Comparison of ENCODE assay signal across 8 mouse cellular contexts in the genomic region with DNA sequence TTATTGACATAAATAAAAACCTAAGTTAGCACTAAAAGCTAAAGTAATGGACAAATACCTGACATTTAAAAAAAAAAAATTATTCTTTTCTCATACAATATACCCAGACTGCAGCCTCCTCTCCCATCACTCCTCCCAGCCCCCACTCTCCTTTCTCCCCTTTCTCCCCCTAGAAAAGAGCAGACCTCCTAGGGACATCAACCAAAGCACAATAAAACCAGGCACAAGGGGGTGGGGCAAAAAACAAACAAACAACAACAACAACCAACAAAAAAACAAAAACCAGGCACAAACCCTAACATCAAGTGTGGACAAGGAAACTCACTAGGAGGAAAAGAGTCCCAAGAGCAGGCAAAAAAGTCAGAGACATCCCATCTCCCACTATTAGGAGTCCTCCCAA. TPM values are rescaled to one million over a fixed set of nuclear protein-coding genes. Genes with fewer than 3 reads are reported as not detected.
DNase-seq lines count a peak whose midpoint lies in the region; ATAC-seq lines count a peak whose summit lies in the region.

No protein-coding gene starts in this region.

- H3K9me3 ChIP-seq in heart, embryonic 11.5 days (replicated peaks; ENCODE audit: control insufficient read depth, low read length), result no peaks in the 10 kb centered on the region
- H3K9me3 ChIP-seq in hindbrain, embryonic 11.5 days (ENCODE audit: control insufficient read depth, low read length), result no peaks in the 10 kb centered on the region
- no peaks in the 10 kb centered on the region for H3K9me3 ChIP-seq in midbrain, embryonic 13.5 days

- no peak overlapping the region for H3K9ac ChIP-seq in heart, embryonic 11.5 days (ENCODE audit: low read depth, low read length)
- no peak overlapping the region for H3K9ac ChIP-seq in hindbrain, embryonic 11.5 days (ENCODE audit: low read depth, low read length)
- no peak overlapping the region for H3K9ac ChIP-seq in midbrain, embryonic 13.5 days (replicated peaks)

- no peak for DNase-seq in heart, postnatal 14 days
- DNase-seq in cerebellum, adult 18-20 months, result peak; percentile 30 to 37
- DNase-seq in hindbrain, embryonic 11.5 days (ENCODE audit: low spot score), result no peak
- no peak for DNase-seq in retina, postnatal 1 day
- no peak for DNase-seq in layer of hippocampus, postnatal 36 days
- no peak for DNase-seq in frontal cortex, postnatal 25 days (ENCODE audit: low spot score in 2 of 2)

- peaks cover 7% of the 10 kb centered on the region; the same call in 1 of the 2 replicates for H3K36me3 ChIP-seq in heart, embryonic 11.5 days (ENCODE audit: control insufficient read depth, insufficient read depth, low read length)
- no peaks in the 10 kb centered on the region for H3K36me3 ChIP-seq in hindbrain, embryonic 11.5 days (ENCODE audit: control insufficient read depth, insufficient read depth, low read length)
- peaks cover 18% of the 10 kb centered on the region for H3K36me3 ChIP-seq in midbrain, embryonic 13.5 days

- no peak overlapping the region for H3K27ac ChIP-seq in heart, embryonic 11.5 days (ENCODE audit: low read depth, low read length)
- no peak overlapping the region for H3K27ac ChIP-seq in hindbrain, embryonic 11.5 days (ENCODE audit: low read depth, low read length)
- H3K27ac ChIP-seq in midbrain, embryonic 13.5 days, result no peak overlapping the region

- no peaks in the 10 kb centered on the region for H3K27me3 ChIP-seq in heart, embryonic 11.5 days (ENCODE audit: control insufficient read depth, insufficient read depth, low read length)
- H3K27me3 ChIP-seq in hindbrain, embryonic 11.5 days (ENCODE audit: control insufficient read depth, insufficient read depth, low read length), result no peaks in the 10 kb centered on the region
- H3K27me3 ChIP-seq in midbrain, embryonic 13.5 days, result no peaks in the 10 kb centered on the region

- no peaks in the 10 kb centered on the region for H3K4me1 ChIP-seq in heart, embryonic 11.5 days (ENCODE audit: control insufficient read depth, insufficient read depth, low read length)
- H3K4me1 ChIP-seq in hindbrain, embryonic 11.5 days (replicated peaks; ENCODE audit: control insufficient read depth, insufficient read depth, low read length), result no peaks in the 10 kb centered on the region
- H3K4me1 ChIP-seq in midbrain, embryonic 13.5 days (replicated peaks), result peaks cover 10% of the 10 kb centered on the region

- intact Hi-C loops in heart, postnatal 14 days (cut with DNase I), result loop anchor here (2.0 to 5.0 kb wide), 3 partner anchors 73 to 259 kb away; partner anchors contain the start of genes Smpd1 and Trim3

- H3K4me3 ChIP-seq in heart, embryonic 11.5 days (ENCODE audit: low read depth, low read length), result no peak overlapping the region
- H3K4me3 ChIP-seq in hindbrain, embryonic 11.5 days (ENCODE audit: low read depth, low read length), result no peak overlapping the region
- no peak overlapping the region for H3K4me3 ChIP-seq in midbrain, embryonic 13.5 days (replicated peaks)

- H3K4me2 ChIP-seq in heart, embryonic 11.5 days, result peak overlapping the region; percentile 36
- H3K4me2 ChIP-seq in hindbrain, embryonic 11.5 days (replicated peaks; ENCODE audit: low read depth, low read length), result no peak overlapping the region
- H3K4me2 ChIP-seq in midbrain, embryonic 13.5 days (replicated peaks), result peak overlapping the region; percentile 28; the same call in 1 of the 2 replicates

- no peak for ATAC-seq in heart, embryonic 11.5 days (replicated peaks; ENCODE audit: insufficient number of reproducible peaks, low FRiP score, low TSS enrichment)
- ATAC-seq in hindbrain, embryonic 11.5 days (ENCODE audit: low FRiP score), result peak; percentile 33
- ATAC-seq in midbrain, embryonic 13.5 days, result peak; percentile 34

RNA-seq across cellular contexts. Expression of gene Mrpl17, which starts 0.6 kb away (rescaled TPM):
- 266 and 273 TPM in 2 replicates for polyA plus RNA-seq in heart, embryonic 11.5 days (2014; fragmentation: Nextera tagmentation; extraction: Ambion mirVana)
- 10 to 100 TPM; 96.0 to 96.7 TPM for total RNA-seq in heart, postnatal 14 days (2021)
- polyA plus RNA-seq in hindbrain, embryonic 11.5 days (2014; fragmentation: Nextera tagmentation; extraction: Ambion mirVana), result 274 and 290 TPM in 2 replicates
- 201 and 217 TPM in 2 replicates for polyA plus RNA-seq in midbrain, embryonic 13.5 days (2015; fragmentation: Nextera tagmentation; extraction: Ambion mirVana)
- 100 to 1,000 TPM; 107 to 108 TPM for total RNA-seq in layer of hippocampus, postnatal 36 days (2021)

RNA-seq across cellular contexts. Expression of gene Dchs1, which starts 24.1 kb away (rescaled TPM):
- polyA plus RNA-seq in heart, embryonic 11.5 days (2014; fragmentation: Nextera tagmentation; extraction: Ambion mirVana), result 7.6 TPM in 2 replicates
- 10 to 100 TPM; 18.0 to 21.1 TPM for total RNA-seq in heart, postnatal 14 days (2021)
- polyA plus RNA-seq in hindbrain, embryonic 11.5 days (2014; fragmentation: Nextera tagmentation; extraction: Ambion mirVana), result 15.0 and 17.7 TPM in 2 replicates
- 16.8 and 20.5 TPM in 2 replicates for polyA plus RNA-seq in midbrain, embryonic 13.5 days (2015; fragmentation: Nextera tagmentation; extraction: Ambion mirVana)
- total RNA-seq in layer of hippocampus, postnatal 36 days (2021), result 10 to 100 TPM; 13.9 to 15.6 TPM

RNA-seq across cellular contexts. Expression of gene Tpp1, which starts 59.5 kb away (rescaled TPM):
- 85.8 and 95.7 TPM in 2 replicates for polyA plus RNA-seq in heart, embryonic 11.5 days (2014; fragmentation: Nextera tagmentation; extraction: Ambion mirVana)
- 10 to 100 TPM; 41.6 to 42.5 TPM for total RNA-seq in heart, postnatal 14 days (2021)
- polyA plus RNA-seq in hindbrain, embryonic 11.5 days (2014; fragmentation: Nextera tagmentation; extraction: Ambion mirVana), result 43.3 and 51.5 TPM in 2 replicates
- 35.6 and 41.1 TPM in 2 replicates for polyA plus RNA-seq in midbrain, embryonic 13.5 days (2015; fragmentation: Nextera tagmentation; extraction: Ambion mirVana)
- 10 to 100 TPM; 59.7 to 67.7 TPM for total RNA-seq in layer of hippocampus, postnatal 36 days (2021)

Comparison
In these comparisons a context has a peak if more than half of its experiments do, and no peak if none do; other contexts are left out.
1. DNase-seq: peak in cerebellum, adult 18-20 months (2 of 2); none in heart, postnatal 14 days (0 of 2), hindbrain, embryonic 11.5 days (single experiment), retina, postnatal 1 day (single experiment), layer of hippocampus, postnatal 36 days (0 of 2) and frontal cortex, postnatal 25 days (0 of 2).